Mouse (Mus musculus): ENCODE results near the gene Lzts3. TPM values are rescaled to one million over a fixed set of nuclear protein-coding genes. Genes with fewer than 3 reads are reported as not detected.

Lzts3 gene
- total RNA-seq, 2 experiments from 2014 or later: 183 to 206 TPM

- intact Hi-C loops (cut with DNase I): no loop called here
- no peak for DNase-seq (ENCODE audit: low spot score in 2 of 2)
Measured at GRCm38 (mm10) chr2:130588373-130588772, 54.2 kb downstream of the Lzts3 start.

GRCm38 (mm10) chr2:130586016-130586415, 56.6 kb downstream of the Lzts3 start:
- intact Hi-C loops (cut with DNase I): no loop called here
- peak; percentile 63 to 69 for DNase-seq (ENCODE audit: low spot score in 2 of 2)

- no peak for DNase-seq (ENCODE audit: low spot score in 2 of 2)
- intact Hi-C loops (cut with DNase I): no loop called here
Measured at GRCm38 (mm10) chr2:130583902-130584560, 58.6 kb downstream of the Lzts3 start.

Other genes starting within 250 kb of the Lzts3 start
- 1 to 10 TPM; 6.1 to 6.2 TPM for gene Cpxm1, start 245.2 kb downstream of the Lzts3 start, total RNA-seq (2021)
- gene Gm28372, start 237.6 kb downstream of the Lzts3 start, total RNA-seq (2021): not detected
- not detected for gene 1700020A23Rik, start 237.5 kb downstream of the Lzts3 start, total RNA-seq (2021)
- gene Tmem239, start 236.3 kb downstream of the Lzts3 start, total RNA-seq (2021): not detected
- 10 to 100 TPM; 78.0 to 78.3 TPM for gene Vps16, start 218.5 kb downstream of the Lzts3 start, total RNA-seq (2021)
- gene Pced1a, start 218.1 kb downstream of the Lzts3 start, total RNA-seq (2021): 10 to 100 TPM; 26.0 to 28.8 TPM
- gene Ptpra, start 192.5 kb downstream of the Lzts3 start, total RNA-seq (2021): 100 to 1,000 TPM; 239 to 240 TPM
- 10 to 100 TPM; 72.2 to 82.6 TPM for gene Mrps26, start 79.1 kb downstream of the Lzts3 start, total RNA-seq (2021)
- 1 to 10 TPM in 1 of 2 experiments, not detected in 1; 1.7 TPM for gene Oxt, start 66.6 kb downstream of the Lzts3 start, total RNA-seq (2021)
- gene Avp, start 60.2 kb downstream of the Lzts3 start, total RNA-seq (2021): 10 to 100 TPM in 1 of 2 experiments, 1 to 10 TPM in 1; 2.9 to 17.5 TPM
- 1 to 10 TPM; 7.7 to 8.9 TPM for gene Fastkd5, start 12.8 kb downstream of the Lzts3 start, total RNA-seq (2021)
- 10 to 100 TPM in 1 of 2 experiments, 1 to 10 TPM in 1; 9.7 to 11.3 TPM for gene Ubox5, start 12.8 kb downstream of the Lzts3 start, total RNA-seq (2021)
- gene Ddrgk1, start 21.9 kb upstream of the Lzts3 start, total RNA-seq (2021): 100 to 1,000 TPM in 1 of 2 experiments, 10 to 100 TPM in 1; 97.9 to 102 TPM
- gene Itpa, start 24.8 kb upstream of the Lzts3 start, total RNA-seq (2021): 10 to 100 TPM; 39.5 to 42.1 TPM
- 1 to 10 TPM; 1.4 to 2.3 TPM for gene Slc4a11, start 54.7 kb upstream of the Lzts3 start, total RNA-seq (2021)

Measured in left cerebral cortex, postnatal 36 days (tissue).